Mouse (Mus musculus) left cerebral cortex, postnatal 4 days (tissue): ENCODE data around the gene Pfkfb1. TPM values are rescaled to one million over a fixed set of nuclear protein-coding genes. Genes with fewer than 3 reads are reported as not detected.

Experiments used
- DNase-seq: peaks from one replicate; pipeline ENCODE4 v3.0.0-alpha.2; 2022
- intact Hi-C: fragments of 180-260 bp; cut with DNase I; formaldehyde crosslinking; loops from one replicate; pipeline ENCODE4 v1.15.1; 2025
- microRNA-seq: library from miRNA; unstranded; fragments of <30 nt; microRNA quantifications from one replicate; pipeline ENCODE4 v1.2.0, GENCODE M21; 2022
- total RNA-seq, 2 experiments: library from RNA; stranded (reverse); gene quantifications; 2 replicates each; pipeline ENCODE4 v1.2.3; 2021

Gene Pfkfb1
- total RNA-seq, 2 experiments from 2014 or later, result 6.4 to 7.2 TPM

- peak; percentile 17 for DNase-seq
- intact Hi-C loops, result no loop called here
Observed at GRCm38 (mm10) chrX:150662809-150663208, 74.8 kb downstream of the Pfkfb1 start.

- intact Hi-C loops, result no loop called here
- DNase-seq, result no peak
Observed at GRCm38 (mm10) chrX:150677505-150677904, 89.5 kb downstream of the Pfkfb1 start.

Small RNA genes within 50 kb of the gene (microRNA-seq; reads per million reads assigned to microRNA genes)
- gene Mir3620, result not detected

Other genes with a start within 250 kb of the Pfkfb1 start
- gene Tmem29, start 129.1 kb upstream of the Pfkfb1 start, total RNA-seq, result 10 to 100 TPM; 56.7 to 60.3 TPM
- 1 to 10 TPM in 1 of 2 experiments, under 1 TPM in 1; 0.91 to 2.4 TPM for gene Alas2, start 40.9 kb upstream of the Pfkfb1 start, total RNA-seq
- 10 to 100 TPM; 23.1 to 25.0 TPM for gene Apex2, start 1.6 kb downstream of the Pfkfb1 start, total RNA-seq
- 100 to 1,000 TPM; 160 to 171 TPM for gene Tro, start 69.4 kb downstream of the Pfkfb1 start, total RNA-seq
- gene Maged2, start 226.1 kb downstream of the Pfkfb1 start, total RNA-seq, result 100 to 1,000 TPM; 166 to 172 TPM